Mouse (Mus musculus) C2C12 (cell line): ENCODE measurements around the gene Plk5. TPM values are rescaled to one million over a fixed set of nuclear protein-coding genes. Genes with fewer than 3 reads are reported as not detected.
A peak's percentile ranks its signal among the peaks of the same experiment; 100 is the strongest.

ENCODE experiments used
- H3K27me3 ChIP-seq: one replicate; pipeline ENCODE4 v1.6.1; 2011; ENCODE audit not compliant: control insufficient read depth, insufficient read depth, insufficient read length
- H3K36me3 ChIP-seq: one replicate; pipeline ENCODE4 v1.6.1; 2011; ENCODE audit not compliant: control insufficient read depth, insufficient read depth
- H3K4me3 ChIP-seq: one replicate; pipeline ENCODE4 v1.5.1; 2011; ENCODE audit warnings: mild to moderate bottlenecking, control low read depth; ENCODE audit not compliant: poor library complexity, insufficient read depth, severe bottlenecking
- H3K79me2 ChIP-seq: one replicate; pipeline ENCODE4 v1.6.1; 2011; ENCODE audit not compliant: control insufficient read depth, insufficient read depth
- H3K79me3 ChIP-seq: one replicate; pipeline ENCODE4 v1.6.1; 2011; ENCODE audit warnings: low read depth, control low read depth
- H3ac ChIP-seq: one replicate; pipeline ENCODE3; 2011; ENCODE audit warnings: low read depth; ENCODE audit not compliant: control insufficient read depth, insufficient read length
- CEBPB ChIP-seq: IDR thresholded peaks from one replicate; pipeline ENCODE4 v1.6.1; 2011; ENCODE audit warnings: low read depth, mild to moderate bottlenecking, control low read depth, moderate library complexity
- CTCF ChIP-seq: IDR thresholded peaks from one replicate; pipeline ENCODE4 v1.5.1; 2011; ENCODE audit not compliant: control insufficient read depth, insufficient read depth, insufficient read length
- FOSL1 ChIP-seq: IDR thresholded peaks from one replicate; pipeline ENCODE4 v1.8.0; 2011; ENCODE audit warnings: mild to moderate bottlenecking, low read length; ENCODE audit not compliant: poor library complexity, insufficient read depth, severe bottlenecking
- MAX ChIP-seq: IDR thresholded peaks from one replicate; pipeline ENCODE4 v1.6.1; 2011; ENCODE audit warnings: mild to moderate bottlenecking, control low read depth
- MYOD1 ChIP-seq: IDR thresholded peaks from one replicate; pipeline ENCODE4 v1.6.1; 2011; ENCODE audit warnings: low read depth; ENCODE audit not compliant: control insufficient read depth, insufficient read length
- MYOG ChIP-seq: IDR thresholded peaks from one replicate; pipeline ENCODE4 v1.6.1; 2011; ENCODE audit not compliant: control insufficient read depth, insufficient read length; ENCODE audit errors: extremely low read depth
- USF1 ChIP-seq: IDR thresholded peaks from one replicate; pipeline ENCODE4 v1.6.1; 2011; ENCODE audit warnings: low read depth, mild to moderate bottlenecking, control low read depth, moderate library complexity
- polyA plus RNA-seq: library from polyadenylated mRNA; unstranded; fragments of >200 nt; fragmentation: generic; extraction: Trizol; gene quantifications from one replicate; pipeline ENCODE4 v1.2.1, GENCODE M21; 2012; ENCODE audit warnings: missing spikeins

Gene Plk5
- polyA plus RNA-seq, 1 experiment = not detected

DNA sequence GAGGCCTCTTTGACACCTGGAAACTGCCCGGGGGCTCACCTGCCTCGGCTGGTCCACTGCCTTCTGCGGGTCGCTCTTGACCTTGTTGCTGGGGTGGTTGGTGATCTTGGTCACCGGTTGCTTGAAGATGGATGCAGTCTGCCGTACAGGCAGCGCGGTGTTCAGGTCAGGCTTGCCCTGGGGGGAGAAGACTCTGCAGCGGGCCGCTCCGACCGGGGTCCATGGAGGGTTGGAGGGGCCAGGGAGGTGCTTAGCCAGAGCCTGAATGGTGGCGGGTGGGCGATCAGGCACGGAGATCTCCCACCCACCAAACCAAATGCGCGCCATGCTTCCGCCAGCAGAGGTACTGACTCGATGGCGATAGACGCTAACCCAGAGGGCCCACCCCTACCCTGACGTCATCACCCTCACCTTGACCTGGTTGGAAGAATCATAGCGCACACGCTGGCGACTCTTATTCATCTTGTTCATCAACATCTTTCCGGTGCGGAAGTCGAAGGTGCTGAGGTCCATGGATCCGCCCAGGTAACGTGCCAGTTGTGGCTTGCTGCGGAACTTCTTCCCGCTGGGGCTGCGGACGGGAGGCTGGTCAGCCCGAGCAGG, 38.9 kb downstream of the Plk5 start:
- H3K79me3 ChIP-seq = peaks cover 30% of the 10 kb centered on the region
- H3K27me3 ChIP-seq = no peaks in the 10 kb centered on the region
- no peak overlapping the region for H3K4me3 ChIP-seq
- TF ChIP-seq FOSL1 = no peak
- TF ChIP-seq CTCF = no peak
- no peak for TF ChIP-seq CEBPB
- TF ChIP-seq MYOD1 = no peak
- no peak for TF ChIP-seq USF1
- TF ChIP-seq MYOG = no peak
- no peak for TF ChIP-seq MAX
- H3K36me3 ChIP-seq = peaks cover 72% of the 10 kb centered on the region
- peaks cover 42% of the 10 kb centered on the region for H3K79me2 ChIP-seq
- no peak overlapping the region for H3ac ChIP-seq

DNA sequence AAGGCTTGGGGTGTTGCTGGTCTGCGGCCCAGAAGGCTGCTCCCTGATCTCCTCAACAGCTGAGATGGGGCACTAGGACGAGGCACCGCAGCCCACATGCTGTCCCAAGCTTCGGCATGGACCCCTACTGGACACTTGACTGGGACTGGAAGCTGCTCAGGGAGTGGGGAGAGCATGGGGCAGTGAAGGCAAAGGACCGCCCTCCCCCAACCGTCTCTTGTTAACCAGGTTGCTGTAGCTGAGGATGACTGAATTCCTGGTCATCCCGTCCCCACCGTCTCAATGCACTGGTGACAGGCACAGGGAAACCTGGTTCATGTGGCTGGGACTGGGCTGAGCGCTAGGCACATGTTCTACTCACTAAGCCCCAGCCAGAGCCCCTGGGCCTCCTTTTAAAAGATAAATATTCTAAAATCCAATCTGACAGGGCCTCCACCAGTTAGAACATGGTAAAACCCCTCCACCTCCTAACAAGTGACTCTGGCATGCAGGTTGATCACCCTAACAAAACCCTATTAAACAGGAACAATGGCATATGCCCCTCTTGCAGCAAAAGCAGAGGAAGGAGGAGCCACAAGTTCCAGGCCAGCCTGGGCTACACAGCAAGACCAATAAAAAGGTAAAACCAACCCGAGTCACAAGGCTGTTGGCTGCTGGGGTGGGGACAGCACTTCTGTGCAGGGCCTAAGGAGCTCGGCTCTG, 40.7 kb downstream of the Plk5 start:
- H3K79me3 ChIP-seq = peaks cover 30% of the 10 kb centered on the region
- H3K27me3 ChIP-seq = no peaks in the 10 kb centered on the region
- peaks cover 62% of the 10 kb centered on the region for H3K36me3 ChIP-seq
- no peak for TF ChIP-seq MYOD1
- TF ChIP-seq FOSL1 = no peak
- TF ChIP-seq USF1 = no peak
- no peak for TF ChIP-seq MAX
- TF ChIP-seq CEBPB = no peak
- TF ChIP-seq CTCF = no peak
- no peak for TF ChIP-seq MYOG
- no peak overlapping the region for H3K4me3 ChIP-seq
- peak overlapping the region; percentile 15 for H3ac ChIP-seq
- peaks cover 42% of the 10 kb centered on the region for H3K79me2 ChIP-seq

DNA sequence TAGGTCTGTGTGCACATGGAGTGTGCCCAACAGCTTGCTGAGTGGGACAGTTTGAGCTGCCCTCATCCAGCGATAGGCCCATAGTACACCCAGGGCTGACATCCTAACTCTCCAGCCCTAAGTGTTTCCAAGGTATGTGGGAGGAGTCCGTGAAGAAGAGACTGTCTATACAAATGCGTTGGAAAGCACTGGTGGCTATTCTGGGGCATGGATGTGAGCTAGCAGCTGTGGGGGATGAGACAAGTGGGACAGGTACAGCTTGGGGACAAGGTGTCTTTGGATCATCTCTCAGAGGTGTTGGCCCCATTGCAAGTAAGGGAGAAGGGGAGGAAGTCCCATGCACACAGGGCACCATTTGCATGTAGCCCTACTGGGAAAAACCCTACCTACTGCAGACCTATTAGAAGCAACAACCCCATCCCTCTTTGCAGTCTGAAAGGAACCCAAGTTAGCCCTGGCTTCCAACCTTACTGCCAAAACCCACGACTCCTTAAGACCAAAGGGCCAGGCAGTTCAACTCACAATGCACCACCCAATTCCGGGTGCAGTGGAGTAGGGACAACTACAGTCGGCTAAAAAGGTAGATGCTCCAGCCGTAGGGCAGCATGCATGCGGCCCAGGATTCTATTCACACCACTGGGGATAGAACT, 41.4 kb downstream of the Plk5 start:
- Histone ChIP-seq H3K79me2 (peaks cover 42% of the 10 kb centered on the region), H3K36me3 (peaks cover 62% of the 10 kb centered on the region), H3ac (peak overlapping the region; percentile 60), H3K79me3 (peaks cover 30% of the 10 kb centered on the region), H3K4me3 (peak overlapping the region; percentile 65), H3K27me3 (no peaks in the 10 kb centered on the region)
- no peak for TF ChIP-seq MAX
- TF ChIP-seq CEBPB = no peak
- no peak for TF ChIP-seq FOSL1

DNA sequence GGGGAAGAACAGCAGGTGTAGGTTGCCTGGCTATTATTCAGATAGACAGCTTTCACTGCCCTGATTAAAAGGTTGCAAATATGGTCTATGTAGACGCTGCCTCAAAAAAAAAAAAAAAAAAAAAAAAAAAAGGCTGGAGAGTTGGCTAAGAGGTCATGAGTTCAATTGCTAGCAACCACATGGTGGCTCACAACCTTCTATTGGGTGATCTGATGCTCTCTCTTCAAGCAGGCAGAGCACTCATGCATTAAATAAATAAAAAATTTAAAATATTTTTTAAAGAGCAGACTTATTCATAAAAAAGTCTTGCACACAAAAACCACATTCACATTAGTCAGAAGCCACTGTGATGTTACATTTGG, 41.9 kb downstream of the Plk5 start:
- H3K79me2 ChIP-seq = peaks cover 42% of the 10 kb centered on the region
- no peaks in the 10 kb centered on the region for H3K27me3 ChIP-seq
- no peak for TF ChIP-seq CTCF
- no peak for TF ChIP-seq USF1
- TF ChIP-seq MYOD1 = no peak
- no peak for TF ChIP-seq MYOG
- TF ChIP-seq MAX = no peak
- no peak for TF ChIP-seq CEBPB
- no peak for TF ChIP-seq FOSL1
- peaks cover 62% of the 10 kb centered on the region for H3K36me3 ChIP-seq
- peak overlapping the region; percentile 68 for H3ac ChIP-seq
- H3K79me3 ChIP-seq = peaks cover 30% of the 10 kb centered on the region
- peak overlapping the region; percentile 65 for H3K4me3 ChIP-seq

DNA sequence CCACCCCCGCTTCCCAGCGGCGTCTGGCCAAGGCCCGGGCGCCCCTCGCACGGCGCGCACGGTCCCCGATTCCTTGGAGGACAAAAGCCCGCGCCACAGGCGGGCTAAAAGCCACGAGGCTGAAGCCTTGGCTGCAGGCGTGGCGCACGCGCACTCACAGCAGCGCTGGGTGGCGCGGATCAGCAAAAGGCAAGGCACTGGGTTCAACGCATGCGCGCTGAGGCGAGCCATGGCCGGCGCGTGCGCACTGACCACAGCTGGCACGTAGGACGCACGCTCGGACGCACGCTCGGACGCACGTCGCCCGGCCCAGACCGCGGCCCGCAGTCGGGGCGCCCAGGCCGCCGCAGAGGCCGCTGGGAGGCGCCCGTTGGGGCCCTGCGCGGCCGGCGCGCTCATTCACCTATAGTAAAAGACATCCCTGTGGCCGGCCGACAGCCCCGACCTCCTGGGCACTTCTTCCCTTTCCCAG, 42.5 kb downstream of the Plk5 start:
- H3K36me3 ChIP-seq = peaks cover 62% of the 10 kb centered on the region

More for the DNA sequence above, 42.5 kb downstream of the Plk5 start:
- Histone ChIP-seq H3K27me3 (no peaks in the 10 kb centered on the region), H3K79me2 (peaks cover 48% of the 10 kb centered on the region), H3K4me3 (peak overlapping the region; percentile 65), H3K79me3 (peaks cover 34% of the 10 kb centered on the region), H3ac (peak overlapping the region; percentile 76)
- TF ChIP-seq MYOD1 = no peak
- TF ChIP-seq MAX = peak; percentile 98
